Mouse (Mus musculus): ENCODE data around the gene Adamts10. TPM values are rescaled to one million over a fixed set of nuclear protein-coding genes. Genes with fewer than 3 reads are reported as not detected.

Gene Adamts10
- total and polyA plus RNA-seq, 2 experiments from 2014 or later = 35.6 to 56.4 TPM

DNA sequence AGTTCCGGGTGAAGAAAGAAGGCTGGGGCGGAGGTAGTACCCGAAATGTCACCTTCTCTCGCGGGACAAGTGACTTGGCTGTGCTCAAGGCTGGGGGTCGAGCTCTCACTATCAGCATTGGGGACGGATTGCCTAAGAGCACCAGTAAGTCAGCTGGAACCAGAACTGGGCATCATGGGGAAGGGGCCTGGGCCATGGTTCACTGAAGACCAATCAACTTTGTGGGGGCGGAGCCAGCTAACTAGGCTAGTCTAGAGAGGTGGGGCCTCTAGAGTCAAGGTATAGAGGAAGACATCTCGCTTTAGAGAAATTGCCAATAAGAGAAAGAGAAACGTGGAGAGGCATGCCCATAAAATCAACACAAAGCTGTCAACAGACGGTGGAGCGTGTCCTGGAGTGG, 77.9 kb downstream of the Adamts10 start:
- DNase-seq (ENCODE audit: low spot score) = no peak
- WGBS = 86% methylated on average over 12 of the region's 12 CpGs
- no peak overlapping the region for H3K4me2 ChIP-seq (ENCODE audit: low read depth, low read length)
- TF ChIP-seq CTCF (IDR thresholded peaks at IDR 0.05; ENCODE audit: low read depth) = no peak
- no peak overlapping the region for H3K27ac ChIP-seq
- no peak overlapping the region for H3K9ac ChIP-seq (replicated peaks; ENCODE audit: low read length)
- no peaks in the 10 kb centered on the region; the same call in 1 of the 2 replicates for H3K9me3 ChIP-seq (ENCODE audit: low read length)
- no peaks in the 10 kb centered on the region for H3K27me3 ChIP-seq (ENCODE audit: insufficient read depth, low read length)
- no peaks in the 10 kb centered on the region for H3K36me3 ChIP-seq (ENCODE audit: insufficient read depth, low read length)
- no peaks in the 10 kb centered on the region for H3K4me1 ChIP-seq (ENCODE audit: insufficient read depth, low read length)
- H3K4me3 ChIP-seq (ENCODE audit: low read length) = no peak overlapping the region
- no peak for ATAC-seq

Other genes starting within 250 kb of the Adamts10 start
- gene Zfp955b, start 234.7 kb upstream of the Adamts10 start, total RNA-seq (2014; rRNA removed) = 12.6 and 16.9 TPM in 2 replicates
- gene Zfp955b, start 234.7 kb upstream of the Adamts10 start, polyA plus RNA-seq (2015; fragmentation: Nextera tagmentation; extraction: Ambion mirVana) = 14.3 and 14.9 TPM in 2 replicates
- gene Zfp81, start 165.3 kb upstream of the Adamts10 start, total RNA-seq (2014; rRNA removed) = 14.1 and 19.3 TPM in 2 replicates
- gene Zfp81, start 165.3 kb upstream of the Adamts10 start, polyA plus RNA-seq (2015; fragmentation: Nextera tagmentation; extraction: Ambion mirVana) = 14.1 and 14.5 TPM in 2 replicates
- gene Zfp101, start 129.6 kb upstream of the Adamts10 start, total RNA-seq (2014; rRNA removed) = 4.4 and 5.2 TPM in 2 replicates
- 11.1 and 11.2 TPM in 2 replicates for gene Zfp101, start 129.6 kb upstream of the Adamts10 start, polyA plus RNA-seq (2015; fragmentation: Nextera tagmentation; extraction: Ambion mirVana)
- gene Actl9, start 91.3 kb upstream of the Adamts10 start, total RNA-seq (2014; rRNA removed) = not detected in 2 replicates
- not detected in 2 replicates for gene Actl9, start 91.3 kb upstream of the Adamts10 start, polyA plus RNA-seq (2015; fragmentation: Nextera tagmentation; extraction: Ambion mirVana)
- gene Myo1f, start 31.5 kb downstream of the Adamts10 start, total RNA-seq (2014; rRNA removed) = 2.6 and 2.7 TPM in 2 replicates
- 1.2 TPM in 2 replicates for gene Myo1f, start 31.5 kb downstream of the Adamts10 start, polyA plus RNA-seq (2015; fragmentation: Nextera tagmentation; extraction: Ambion mirVana)
- gene Zfp414, start 104.9 kb downstream of the Adamts10 start, total RNA-seq (2014; rRNA removed) = 49.0 and 65.1 TPM in 2 replicates
- 70.9 and 73.8 TPM in 2 replicates for gene Zfp414, start 104.9 kb downstream of the Adamts10 start, polyA plus RNA-seq (2015; fragmentation: Nextera tagmentation; extraction: Ambion mirVana)
- not detected in 2 replicates for gene Pram1, start 113.9 kb downstream of the Adamts10 start, total RNA-seq (2014; rRNA removed)
- 0.30 TPM in 2 replicates for gene Pram1, start 113.9 kb downstream of the Adamts10 start, polyA plus RNA-seq (2015; fragmentation: Nextera tagmentation; extraction: Ambion mirVana)
- 49.2 and 55.7 TPM in 2 replicates for gene Hnrnpm, start 162.7 kb downstream of the Adamts10 start, total RNA-seq (2014; rRNA removed)
- 124 and 133 TPM in 2 replicates for gene Hnrnpm, start 162.7 kb downstream of the Adamts10 start, polyA plus RNA-seq (2015; fragmentation: Nextera tagmentation; extraction: Ambion mirVana)
- 118 and 137 TPM in 2 replicates for gene March2, start 194.5 kb downstream of the Adamts10 start, total RNA-seq (2014; rRNA removed)
- gene March2, start 194.5 kb downstream of the Adamts10 start, polyA plus RNA-seq (2015; fragmentation: Nextera tagmentation; extraction: Ambion mirVana) = 73.8 and 77.1 TPM in 2 replicates
- 123 and 163 TPM in 2 replicates for gene Rab11b, start 236.3 kb downstream of the Adamts10 start, total RNA-seq (2014; rRNA removed)
- gene Rab11b, start 236.3 kb downstream of the Adamts10 start, polyA plus RNA-seq (2015; fragmentation: Nextera tagmentation; extraction: Ambion mirVana) = 546 and 583 TPM in 2 replicates